Mouse (Mus musculus): ENCODE data around the gene Arid4a.

- TF ChIP-seq CTCF (IDR thresholded peaks at IDR 0.05; ENCODE audit: low read depth, low read length) (no peak), TAL1 (conservative IDR thresholded peaks at IDR 0.05; ENCODE audit: low read depth, low read length) (no peak), GATA1 (IDR thresholded peaks at IDR 0.05; ENCODE audit: borderline replicate concordance, low read length) (no peak)
Observed at GRCm38 (mm10) chr12:71048117-71048516, 32.3 kb downstream of the Arid4a start.

All from G1E (cell line).